Mouse (Mus musculus): ENCODE data around the gene Tmem259. TPM values are rescaled to one million over a fixed set of nuclear protein-coding genes. Genes with fewer than 3 reads are reported as not detected.
"Not testable (repeated sequence)": the region's sequence is repeated elsewhere in the genome, so short reads cannot be mapped to it uniquely, and the experiment has no call there.

Tmem259 gene
- total and polyA plus RNA-seq, 3 experiments = 41.6 to 264 (median 79.8) TPM

- Histone ChIP-seq H3K4me1 (ENCODE audit: insufficient read depth, low read depth, low read length) (peaks cover 50% of the 10 kb centered on the region), H3K9me3 (replicated peaks) (no peaks in the 10 kb centered on the region), H3K36me3 (replicated peaks) (peaks cover 47% of the 10 kb centered on the region), H3K27me3 (ENCODE audit: insufficient read depth, low read length) (peaks cover 7% of the 10 kb centered on the region; the same call in 1 of the 2 replicates), H3K4me3 (ENCODE audit: low read depth, low read length) (peak within 1 kb of the TSS; percentile 96)
- ATAC-seq (ENCODE audit: extremely low read depth, insufficient number of reproducible peaks, low FRiP score, poor library complexity, severe bottlenecking) = peak; percentile 93
- TF ChIP-seq CTCF (IDR thresholded peaks at IDR 0.05; ENCODE audit: low read depth, low read length) (peak; percentile 79), TAL1 (conservative IDR thresholded peaks at IDR 0.05; ENCODE audit: low read depth, low read length) (no peak)
- DNase-seq (ENCODE audit: low spot score) = peak; percentile 94
Observed at GRCm38 (mm10) chr10:79959847-79960601, 24.1 kb downstream of the Tmem259 start, which contains the start of gene Wdr18. Wdr18 (plus strand) TSS chr10:79960152.

- Histone ChIP-seq H3K36me3 (replicated peaks) (peaks cover 41% of the 10 kb centered on the region), H3K4me1 (ENCODE audit: insufficient read depth, low read depth, low read length) (peaks cover 44% of the 10 kb centered on the region), H3K4me3 (ENCODE audit: low read depth, low read length) (peak overlapping the region; percentile 59; the same call in 1 of the 2 replicates)
- not testable (repeated sequence) for H3K9me3 ChIP-seq (replicated peaks); DNase-seq (ENCODE audit: low spot score); ATAC-seq (ENCODE audit: extremely low read depth, insufficient number of reproducible peaks, low FRiP score, poor library complexity, severe bottlenecking); H3K27me3 ChIP-seq (ENCODE audit: insufficient read depth, low read length)
Observed at GRCm38 (mm10) chr10:79959412-79959811, 24.7 kb downstream of the Tmem259 start.

GRCm38 (mm10) chr10:79958140-79958816, 25.9 kb downstream of the Tmem259 start:
- 0 out of 2 replicates have a peak, but pooled peaks have one; percentile 10 for ATAC-seq (ENCODE audit: extremely low read depth, insufficient number of reproducible peaks, low FRiP score, poor library complexity, severe bottlenecking)
- TF ChIP-seq GATA2 (IDR thresholded peaks at IDR 0.05; ENCODE audit: borderline replicate concordance, low read depth, low read length) (no peak), CTCF (IDR thresholded peaks at IDR 0.05; ENCODE audit: low read depth, low read length) (peak; percentile 88), POLR2AphosphoS5 (IDR thresholded peaks at IDR 0.05; ENCODE audit: insufficient replicate concordance, low read depth, low read length) (no peak), GATA1 (IDR thresholded peaks at IDR 0.05; ENCODE audit: borderline replicate concordance, low read length) (no peak)
- H3K4me3 ChIP-seq (ENCODE audit: low read depth, low read length) = peak overlapping the region; percentile 62; the same call in 1 of the 2 replicates

GRCm38 (mm10) chr10:79956643-79957154, 27.4 kb downstream of the Tmem259 start:
- H3K4me3 ChIP-seq (ENCODE audit: low read depth, low read length) = no peak overlapping the region
- no peaks in the 10 kb centered on the region for H3K9me3 ChIP-seq (replicated peaks)
- peaks cover 7% of the 10 kb centered on the region; the same call in 1 of the 2 replicates for H3K27me3 ChIP-seq (ENCODE audit: insufficient read depth, low read length)
- DNase-seq (ENCODE audit: low spot score) (no peak), ATAC-seq (ENCODE audit: extremely low read depth, insufficient number of reproducible peaks, low FRiP score, poor library complexity, severe bottlenecking) (no peak)
- peaks cover 33% of the 10 kb centered on the region for H3K4me1 ChIP-seq (ENCODE audit: insufficient read depth, low read depth, low read length)
- H3K36me3 ChIP-seq (replicated peaks) = peaks cover 37% of the 10 kb centered on the region
- TF ChIP-seq POLR2AphosphoS5 (IDR thresholded peaks at IDR 0.05; ENCODE audit: insufficient replicate concordance, low read depth, low read length) = no peak
- TF ChIP-seq TAL1 (conservative IDR thresholded peaks at IDR 0.05; ENCODE audit: low read depth, low read length) = no peak
- TF ChIP-seq GATA2 (IDR thresholded peaks at IDR 0.05; ENCODE audit: borderline replicate concordance, low read depth, low read length) = no peak
- TF ChIP-seq CTCF (IDR thresholded peaks at IDR 0.05; ENCODE audit: low read depth, low read length) = no peak
- no peak for TF ChIP-seq GATA1 (IDR thresholded peaks at IDR 0.05; ENCODE audit: borderline replicate concordance, low read length)

More at GRCm38 (mm10) chr10:79958140-79958816, 25.9 kb downstream of the Tmem259 start:
- H3K36me3 ChIP-seq (replicated peaks) = peaks cover 39% of the 10 kb centered on the region
- peaks cover 7% of the 10 kb centered on the region; the same call in 1 of the 2 replicates for H3K27me3 ChIP-seq (ENCODE audit: insufficient read depth, low read length)
- no peaks in the 10 kb centered on the region for H3K9me3 ChIP-seq (replicated peaks)
- peaks cover 45% of the 10 kb centered on the region for H3K4me1 ChIP-seq (ENCODE audit: insufficient read depth, low read depth, low read length)
- peak; percentile 71 for DNase-seq (ENCODE audit: low spot score)

GRCm38 (mm10) chr10:79955691-79956090, 28.4 kb downstream of the Tmem259 start:
- ATAC-seq (ENCODE audit: extremely low read depth, insufficient number of reproducible peaks, low FRiP score, poor library complexity, severe bottlenecking) (no peak), DNase-seq (ENCODE audit: low spot score) (no peak)
- Histone ChIP-seq H3K27me3 (ENCODE audit: insufficient read depth, low read length) (peaks cover 7% of the 10 kb centered on the region; the same call in 1 of the 2 replicates), H3K4me3 (ENCODE audit: low read depth, low read length) (no peak overlapping the region), H3K36me3 (replicated peaks) (peaks cover 37% of the 10 kb centered on the region), H3K9me3 (replicated peaks) (no peaks in the 10 kb centered on the region), H3K4me1 (ENCODE audit: insufficient read depth, low read depth, low read length) (peaks cover 23% of the 10 kb centered on the region)
- no peak for TF ChIP-seq CTCF (IDR thresholded peaks at IDR 0.05; ENCODE audit: low read depth, low read length)
- no peak for TF ChIP-seq TAL1 (conservative IDR thresholded peaks at IDR 0.05; ENCODE audit: low read depth, low read length)
- no peak for TF ChIP-seq POLR2AphosphoS5 (IDR thresholded peaks at IDR 0.05; ENCODE audit: insufficient replicate concordance, low read depth, low read length)
- TF ChIP-seq GATA1 (IDR thresholded peaks at IDR 0.05; ENCODE audit: borderline replicate concordance, low read length) = no peak
- TF ChIP-seq GATA2 (IDR thresholded peaks at IDR 0.05; ENCODE audit: borderline replicate concordance, low read depth, low read length) = no peak

GRCm38 (mm10) chr10:79953946-79954345, 30.2 kb downstream of the Tmem259 start:
- TF ChIP-seq CTCF (IDR thresholded peaks at IDR 0.05; ENCODE audit: low read depth, low read length) = peak; percentile 65
- TF ChIP-seq GATA1 (IDR thresholded peaks at IDR 0.05; ENCODE audit: borderline replicate concordance, low read length) = no peak
- Histone ChIP-seq H3K9me3 (replicated peaks) (no peaks in the 10 kb centered on the region), H3K4me1 (ENCODE audit: insufficient read depth, low read depth, low read length) (peaks cover 22% of the 10 kb centered on the region), H3K36me3 (replicated peaks) (peaks cover 53% of the 10 kb centered on the region), H3K4me3 (ENCODE audit: low read depth, low read length) (no peak overlapping the region), H3K27me3 (ENCODE audit: insufficient read depth, low read length) (peaks cover 7% of the 10 kb centered on the region; the same call in 1 of the 2 replicates)
- DNase-seq (ENCODE audit: low spot score) = no peak
- no peak for ATAC-seq (ENCODE audit: extremely low read depth, insufficient number of reproducible peaks, low FRiP score, poor library complexity, severe bottlenecking)
